Mouse (Mus musculus) CD8-positive naive resting alpha-beta T cell, adult 2 months (primary cell): ENCODE results near the gene Lifr.

ENCODE experiments used
- DNase-seq, 2 experiments: peaks; one replicate each; pipeline ENCODE4 v3.0.0; 2022; ENCODE audit warnings: low read depth in 2 of 2, low spot score in 2 of 2

Lifr gene

GRCm38 (mm10) chr15:7201421-7202380 lies 111.3 kb downstream of the Lifr start:
- DNase-seq = no peak

GRCm38 (mm10) chr15:7202981-7203380 lies 112.6 kb downstream of the Lifr start:
- DNase-seq = no peak

- no peak for DNase-seq
Observed at GRCm38 (mm10) chr15:7203606-7204330, 113.4 kb downstream of the Lifr start.

GRCm38 (mm10) chr15:7204917-7205316 lies 114.5 kb downstream of the Lifr start:
- DNase-seq = no peak

GRCm38 (mm10) chr15:7206110-7206509 lies 115.7 kb downstream of the Lifr start:
- no peak for DNase-seq

- DNase-seq = no peak
Observed at GRCm38 (mm10) chr15:7207292-7207691, 116.9 kb downstream of the Lifr start.

GRCm38 (mm10) chr15:7208180-7208579 lies 117.8 kb downstream of the Lifr start:
- no peak for DNase-seq

GRCm38 (mm10) chr15:7213683-7214082 lies 123.3 kb downstream of the Lifr start:
- DNase-seq = no peak

GRCm38 (mm10) chr15:7215845-7216244 lies 125.4 kb downstream of the Lifr start:
- no peak for DNase-seq

- no peak for DNase-seq
Observed at GRCm38 (mm10) chr15:7216581-7217272, 126.3 kb downstream of the Lifr start.

GRCm38 (mm10) chr15:7217273-7217598 lies 126.8 kb downstream of the Lifr start:
- DNase-seq = no peak

- no peak for DNase-seq
Observed at GRCm38 (mm10) chr15:7222809-7223208, 132.4 kb downstream of the Lifr start.

- DNase-seq = no peak
Observed at GRCm38 (mm10) chr15:7224151-7224775, 133.8 kb downstream of the Lifr start.

- DNase-seq = peak in 1 of 2 experiments; percentile 11
Observed at GRCm38 (mm10) chr15:7226225-7226624, 135.8 kb downstream of the Lifr start.

GRCm38 (mm10) chr15:7233393-7234090 lies 143.1 kb downstream of the Lifr start:
- no peak for DNase-seq

- DNase-seq = no peak
Observed at GRCm38 (mm10) chr15:7239904-7240303, 149.5 kb downstream of the Lifr start.

- no peak for DNase-seq
Observed at GRCm38 (mm10) chr15:7240950-7241349, 150.5 kb downstream of the Lifr start.

- no peak for DNase-seq
Observed at GRCm38 (mm10) chr15:7242161-7242850, 151.9 kb downstream of the Lifr start.
